Mouse (Mus musculus): Measurements from ENCODE around the gene C5ar2. TPM values are rescaled to one million over a fixed set of nuclear protein-coding genes. Genes with fewer than 3 reads are reported as not detected.

Gene C5ar2
- polyA plus RNA-seq, 1 experiment from 2014 or later, result 0.14 TPM

- H3K36me3 ChIP-seq (ENCODE audit: control insufficient read depth, insufficient read depth, low read length), result no peaks in the 10 kb centered on the region
- WGBS, result 70% methylated on average over 11 of the region's 11 CpGs
- no peaks in the 10 kb centered on the region for H3K9me3 ChIP-seq (replicated peaks; ENCODE audit: control insufficient read depth, low read length, poor library complexity, severe bottlenecking)
- H3K4me2 ChIP-seq (ENCODE audit: low read length), result no peak overlapping the region
- H3K4me3 ChIP-seq (ENCODE audit: low read depth, low read length), result no peak overlapping the region
- no peak overlapping the region for H3K9ac ChIP-seq (ENCODE audit: low read depth, low read length)
- H3K27me3 ChIP-seq (ENCODE audit: control insufficient read depth, insufficient read depth, low read depth, low read length), result no peaks in the 10 kb centered on the region
- H3K4me1 ChIP-seq (ENCODE audit: control insufficient read depth, insufficient read depth, low read length), result no peaks in the 10 kb centered on the region
- ATAC-seq, result no peak
- H3K27ac ChIP-seq (ENCODE audit: low read length), result no peak overlapping the region
Measured at GRCm38 (mm10) chr7:16241787-16242186, 2.2 kb downstream of the C5ar2 start.

GRCm38 (mm10) chr7:16240978-16241303 is 3.0 kb downstream of the C5ar2 start:
- 100% methylated on average over 1 of the region's 1 CpGs for WGBS
- H3K4me3 ChIP-seq (ENCODE audit: low read depth, low read length), result no peak overlapping the region
- no peak for ATAC-seq
- H3K9ac ChIP-seq (ENCODE audit: low read depth, low read length), result no peak overlapping the region
- no peak overlapping the region for H3K4me2 ChIP-seq (ENCODE audit: low read length)
- H3K36me3 ChIP-seq (ENCODE audit: control insufficient read depth, insufficient read depth, low read length), result no peaks in the 10 kb centered on the region
- no peak overlapping the region for H3K27ac ChIP-seq (ENCODE audit: low read length)
- H3K9me3 ChIP-seq (replicated peaks; ENCODE audit: control insufficient read depth, low read length, poor library complexity, severe bottlenecking), result no peaks in the 10 kb centered on the region
- H3K4me1 ChIP-seq (ENCODE audit: control insufficient read depth, insufficient read depth, low read length), result no peaks in the 10 kb centered on the region
- no peaks in the 10 kb centered on the region for H3K27me3 ChIP-seq (ENCODE audit: control insufficient read depth, insufficient read depth, low read depth, low read length)

DNA sequence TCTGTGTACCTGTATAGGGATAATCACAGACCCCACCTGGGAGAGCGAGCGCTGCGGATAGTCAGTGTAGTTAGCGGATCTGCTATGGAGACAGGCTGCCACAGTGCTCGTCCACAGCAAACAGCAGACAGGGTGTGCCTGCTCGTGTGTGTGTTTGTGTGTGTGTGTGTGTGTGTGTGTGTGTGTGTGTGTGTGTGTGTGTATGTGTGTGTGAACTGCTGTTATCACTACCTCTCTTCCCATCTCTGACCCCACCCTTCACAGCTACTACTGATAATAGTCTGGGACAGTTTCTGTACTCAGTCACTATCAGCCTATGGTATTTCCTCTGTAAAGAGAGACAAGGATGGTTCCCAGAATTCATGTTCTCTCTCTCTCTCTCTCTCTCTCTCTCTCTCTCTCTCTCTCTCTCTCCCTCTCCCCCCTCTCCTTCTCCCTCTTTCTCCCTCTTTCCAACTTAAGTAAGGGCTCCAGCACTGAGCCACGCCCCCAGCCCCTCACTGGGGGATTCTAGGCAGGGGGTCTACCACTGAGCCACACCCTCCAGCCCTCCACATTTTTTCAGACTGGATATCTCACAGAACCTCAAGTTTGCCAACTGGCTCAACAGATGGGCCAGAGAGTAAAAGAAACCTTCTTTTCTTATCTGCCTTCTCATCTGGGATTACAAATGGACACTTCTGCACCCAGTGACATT is 3.5 kb downstream of the C5ar2 start:
- no peak overlapping the region for H3K4me3 ChIP-seq (ENCODE audit: low read depth, low read length)
- H3K4me2 ChIP-seq (ENCODE audit: low read length), result no peak overlapping the region
- H3K27me3 ChIP-seq (ENCODE audit: control insufficient read depth, insufficient read depth, low read depth, low read length), result no peaks in the 10 kb centered on the region
- 77% methylated on average over 7 of the region's 7 CpGs for WGBS
- no peaks in the 10 kb centered on the region for H3K36me3 ChIP-seq (ENCODE audit: control insufficient read depth, insufficient read depth, low read length)
- no peak for ATAC-seq
- no peaks in the 10 kb centered on the region for H3K9me3 ChIP-seq (replicated peaks; ENCODE audit: control insufficient read depth, low read length, poor library complexity, severe bottlenecking)
- no peak overlapping the region for H3K27ac ChIP-seq (ENCODE audit: low read length)
- H3K4me1 ChIP-seq (ENCODE audit: control insufficient read depth, insufficient read depth, low read length), result no peaks in the 10 kb centered on the region
- no peak overlapping the region for H3K9ac ChIP-seq (ENCODE audit: low read depth, low read length)

DNA sequence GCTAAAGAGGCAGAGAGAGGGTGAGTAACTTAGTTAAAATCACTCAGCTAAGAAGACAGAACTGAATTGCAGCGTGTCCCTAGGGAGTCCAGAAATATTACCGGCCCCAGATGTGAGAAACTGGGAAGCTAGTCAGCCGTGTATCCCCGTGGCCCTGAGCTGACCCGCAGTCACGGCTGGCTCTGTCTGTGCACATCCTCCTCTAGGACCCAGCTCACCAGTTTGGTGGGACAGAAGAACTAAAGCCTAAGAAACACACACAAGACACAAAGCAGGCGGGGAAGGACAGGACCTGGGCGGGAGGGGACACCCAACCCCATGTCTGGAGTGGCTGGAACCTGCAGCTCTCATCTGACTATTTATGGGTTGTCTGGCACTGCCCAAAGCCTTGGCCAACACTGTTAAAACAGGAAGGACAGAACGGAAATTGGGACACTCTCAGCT is 4.4 kb downstream of the C5ar2 start:
- no peaks in the 10 kb centered on the region for H3K27me3 ChIP-seq (ENCODE audit: control insufficient read depth, insufficient read depth, low read depth, low read length)
- 63% methylated on average over 9 of the region's 9 CpGs for WGBS
- ATAC-seq, result no peak

GRCm38 (mm10) chr7:16229869-16230268 is 14.1 kb downstream of the C5ar2 start:
- no peaks in the 10 kb centered on the region for H3K4me1 ChIP-seq (ENCODE audit: control insufficient read depth, insufficient read depth, low read length)
- no peak for ATAC-seq
- no peak overlapping the region for H3K4me3 ChIP-seq (ENCODE audit: low read depth, low read length)
- no peak overlapping the region for H3K4me2 ChIP-seq (ENCODE audit: low read length)
- no peaks in the 10 kb centered on the region for H3K27me3 ChIP-seq (ENCODE audit: control insufficient read depth, insufficient read depth, low read depth, low read length)
- no peaks in the 10 kb centered on the region for H3K36me3 ChIP-seq (ENCODE audit: control insufficient read depth, insufficient read depth, low read length)
- peaks cover 6% of the 10 kb centered on the region; the same call in 1 of the 2 replicates for H3K9me3 ChIP-seq (replicated peaks; ENCODE audit: control insufficient read depth, low read length, poor library complexity, severe bottlenecking)
- no peak overlapping the region for H3K27ac ChIP-seq (ENCODE audit: low read length)
- 62% methylated on average over 5 of the region's 5 CpGs for WGBS
- no peak overlapping the region for H3K9ac ChIP-seq (ENCODE audit: low read depth, low read length)

More for the DNA sequence above, 4.4 kb downstream of the C5ar2 start:
- no peak overlapping the region for H3K4me3 ChIP-seq (ENCODE audit: low read depth, low read length)
- no peaks in the 10 kb centered on the region for H3K9me3 ChIP-seq (replicated peaks; ENCODE audit: control insufficient read depth, low read length, poor library complexity, severe bottlenecking)
- no peak overlapping the region for H3K4me2 ChIP-seq (ENCODE audit: low read length)
- H3K36me3 ChIP-seq (ENCODE audit: control insufficient read depth, insufficient read depth, low read length), result no peaks in the 10 kb centered on the region
- no peaks in the 10 kb centered on the region for H3K4me1 ChIP-seq (ENCODE audit: control insufficient read depth, insufficient read depth, low read length)
- no peak overlapping the region for H3K9ac ChIP-seq (ENCODE audit: low read depth, low read length)
- no peak overlapping the region for H3K27ac ChIP-seq (ENCODE audit: low read length)

GRCm38 (mm10) chr7:16221582-16222272 is 22.2 kb downstream of the C5ar2 start, which contains the start of gene Dhx34:
Gene Dhx34 (minus strand): TSS chr7:16222037.
- peak within 1 kb of the TSS; percentile 71 for H3K27ac ChIP-seq (ENCODE audit: low read length)
- WGBS, result under 1% methylated on average over 34 of the region's 34 CpGs

DNA sequence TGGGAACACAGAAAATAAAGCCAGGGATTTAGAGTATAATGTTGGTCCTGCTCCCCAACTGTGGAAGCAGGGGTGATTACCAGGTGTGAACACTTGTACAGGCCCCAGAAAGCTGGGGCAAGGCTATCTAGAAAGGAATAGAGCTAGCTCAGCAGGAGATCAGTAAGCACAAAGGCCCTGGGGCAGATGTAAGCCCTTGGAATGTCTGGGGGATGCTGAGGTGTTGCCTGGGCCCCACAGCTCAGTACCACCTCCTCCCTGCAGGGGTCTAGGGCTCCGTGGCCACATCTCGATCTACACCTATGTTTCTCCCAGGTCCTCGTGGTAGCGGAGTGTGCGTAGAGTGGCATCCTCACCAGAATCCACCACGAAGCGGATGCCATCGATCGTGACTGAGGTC is 30.0 kb downstream of the C5ar2 start:
- peaks cover 56% of the 10 kb centered on the region for H3K36me3 ChIP-seq (ENCODE audit: control insufficient read depth, insufficient read depth, low read length)
- 88% methylated on average over 9 of the region's 9 CpGs for WGBS

More at GRCm38 (mm10) chr7:16221582-16222272, 22.2 kb downstream of the C5ar2 start, which contains the start of gene Dhx34:
- H3K9me3 ChIP-seq (replicated peaks; ENCODE audit: control insufficient read depth, low read length, poor library complexity, severe bottlenecking), result no peaks in the 10 kb centered on the region
- H3K4me1 ChIP-seq (ENCODE audit: control insufficient read depth, insufficient read depth, low read length), result peaks cover 10% of the 10 kb centered on the region
- peaks cover 10% of the 10 kb centered on the region for H3K36me3 ChIP-seq (ENCODE audit: control insufficient read depth, insufficient read depth, low read length)
- ATAC-seq, result peak; percentile 97
- H3K4me3 ChIP-seq (ENCODE audit: low read depth, low read length), result peak within 1 kb of the TSS; percentile 60
- H3K9ac ChIP-seq (ENCODE audit: low read depth, low read length), result peak within 1 kb of the TSS; percentile 67
- H3K4me2 ChIP-seq (ENCODE audit: low read length), result peak within 1 kb of the TSS; percentile 76
- no peaks in the 10 kb centered on the region for H3K27me3 ChIP-seq (ENCODE audit: control insufficient read depth, insufficient read depth, low read depth, low read length)

GRCm38 (mm10) chr7:16213196-16213595 is 30.8 kb downstream of the C5ar2 start:
- 94% methylated on average over 6 of the region's 6 CpGs for WGBS
- H3K9me3 ChIP-seq (replicated peaks; ENCODE audit: control insufficient read depth, low read length, poor library complexity, severe bottlenecking), result no peaks in the 10 kb centered on the region

More for the DNA sequence above, 30.0 kb downstream of the C5ar2 start:
- Histone ChIP-seq H3K4me1 (ENCODE audit: control insufficient read depth, insufficient read depth, low read length) (no peaks in the 10 kb centered on the region), H3K27ac (ENCODE audit: low read length) (no peak overlapping the region), H3K27me3 (ENCODE audit: control insufficient read depth, insufficient read depth, low read depth, low read length) (no peaks in the 10 kb centered on the region), H3K9me3 (replicated peaks; ENCODE audit: control insufficient read depth, low read length, poor library complexity, severe bottlenecking) (no peaks in the 10 kb centered on the region), H3K4me2 (ENCODE audit: low read length) (no peak overlapping the region), H3K4me3 (ENCODE audit: low read depth, low read length) (no peak overlapping the region), H3K9ac (ENCODE audit: low read depth, low read length) (no peak overlapping the region)
- no peak for ATAC-seq

GRCm38 (mm10) chr7:16210862-16211365 is 33.0 kb downstream of the C5ar2 start:
- H3K27ac ChIP-seq (ENCODE audit: low read length), result no peak overlapping the region
- no peaks in the 10 kb centered on the region for H3K4me1 ChIP-seq (ENCODE audit: control insufficient read depth, insufficient read depth, low read length)
- H3K4me2 ChIP-seq (ENCODE audit: low read length), result no peak overlapping the region
- peak; percentile 29; the same call in 1 of the 2 replicates for ATAC-seq
- no peak overlapping the region for H3K9ac ChIP-seq (ENCODE audit: low read depth, low read length)
- WGBS, result 88% methylated on average over 12 of the region's 12 CpGs
- no peak overlapping the region for H3K4me3 ChIP-seq (ENCODE audit: low read depth, low read length)
- no peaks in the 10 kb centered on the region for H3K9me3 ChIP-seq (replicated peaks; ENCODE audit: control insufficient read depth, low read length, poor library complexity, severe bottlenecking)
- H3K36me3 ChIP-seq (ENCODE audit: control insufficient read depth, insufficient read depth, low read length), result peaks cover 40% of the 10 kb centered on the region
- H3K27me3 ChIP-seq (ENCODE audit: control insufficient read depth, insufficient read depth, low read depth, low read length), result no peaks in the 10 kb centered on the region

More at GRCm38 (mm10) chr7:16213196-16213595, 30.8 kb downstream of the C5ar2 start:
- no peak overlapping the region for H3K27ac ChIP-seq (ENCODE audit: low read length)
- no peaks in the 10 kb centered on the region for H3K4me1 ChIP-seq (ENCODE audit: control insufficient read depth, insufficient read depth, low read length)
- peaks cover 51% of the 10 kb centered on the region for H3K36me3 ChIP-seq (ENCODE audit: control insufficient read depth, insufficient read depth, low read length)
- no peak overlapping the region for H3K9ac ChIP-seq (ENCODE audit: low read depth, low read length)
- no peak overlapping the region for H3K4me2 ChIP-seq (ENCODE audit: low read length)
- H3K27me3 ChIP-seq (ENCODE audit: control insufficient read depth, insufficient read depth, low read depth, low read length), result no peaks in the 10 kb centered on the region
- no peak for ATAC-seq
- no peak overlapping the region for H3K4me3 ChIP-seq (ENCODE audit: low read depth, low read length)

All from midbrain, embryonic 16.5 days (tissue).